Mouse (Mus musculus) thymus, postnatal 0 days (tissue): Measurements from ENCODE around the gene Marveld1. TPM values are rescaled to one million over a fixed set of nuclear protein-coding genes. Genes with fewer than 3 reads are reported as not detected.

Source experiments
- DNase-seq: peaks from one replicate; pipeline ENCODE4 v3.0.0-alpha.2; 2015; ENCODE audit warnings: low spot score
- polyA plus RNA-seq: library from polyadenylated mRNA; unstranded; fragments of >200 nt; fragmentation: Nextera tagmentation; extraction: Ambion mirVana; gene quantifications from 2 replicates; pipeline ENCODE4 v1.2.1, GENCODE M21; 2015

The Marveld1 gene
- polyA plus RNA-seq, 1 experiment from 2014 or later, result 5.3 TPM

GRCm38 (mm10) chr19:42139724-42140517, 7.3 kb upstream of the Marveld1 start:
- no peak for DNase-seq

GRCm38 (mm10) chr19:42141998-42142397, 5.2 kb upstream of the Marveld1 start:
- DNase-seq, result no peak

- no peak for DNase-seq
Observed at GRCm38 (mm10) chr19:42142757-42143156, 4.4 kb upstream of the Marveld1 start.

- no peak for DNase-seq
Observed at GRCm38 (mm10) chr19:42144067-42144466, 3.1 kb upstream of the Marveld1 start.

- peak; percentile 75 for DNase-seq
Observed at GRCm38 (mm10) chr19:42144541-42145167, 2.5 kb upstream of the Marveld1 start.

GRCm38 (mm10) chr19:42145210-42145609, 2.0 kb upstream of the Marveld1 start:
- no peak for DNase-seq

- no peak for DNase-seq
Observed at GRCm38 (mm10) chr19:42145731-42146130, 1.5 kb upstream of the Marveld1 start.

GRCm38 (mm10) chr19:42146276-42147010, 757 bp upstream of the Marveld1 start:
- DNase-seq, result no peak

- DNase-seq, result peak; percentile 11
Observed at GRCm38 (mm10) chr19:42147769-42148568, 769 bp downstream of the Marveld1 start.

- DNase-seq, result no peak
Observed at GRCm38 (mm10) chr19:42148569-42148860, 1.3 kb downstream of the Marveld1 start.

- DNase-seq, result peak; percentile 71
Observed at GRCm38 (mm10) chr19:42151990-42152389, 4.8 kb downstream of the Marveld1 start.

- DNase-seq, result peak; percentile 25
Observed at GRCm38 (mm10) chr19:42157493-42158237, 10.5 kb downstream of the Marveld1 start.

- no peak for DNase-seq
Observed at GRCm38 (mm10) chr19:42158246-42159017, 11.2 kb downstream of the Marveld1 start.

- no peak for DNase-seq
Observed at GRCm38 (mm10) chr19:42163764-42164163, 16.6 kb downstream of the Marveld1 start, which contains the start of gene Zfyve27. TSS of gene Zfyve27 (plus strand) at chr19:42163951.

- no peak for DNase-seq
Observed at GRCm38 (mm10) chr19:42164188-42164587, 17.0 kb downstream of the Marveld1 start.

GRCm38 (mm10) chr19:42166130-42166529, 18.9 kb downstream of the Marveld1 start:
- peak; percentile 82 for DNase-seq

- no peak for DNase-seq
Observed at GRCm38 (mm10) chr19:42166766-42167165, 19.6 kb downstream of the Marveld1 start.

GRCm38 (mm10) chr19:42167489-42167888, 20.3 kb downstream of the Marveld1 start:
- DNase-seq, result no peak

GRCm38 (mm10) chr19:42169322-42169975, 22.2 kb downstream of the Marveld1 start:
- DNase-seq, result no peak
